Mouse (Mus musculus): Measurements from ENCODE around the gene Phb.

Gene Phb

GRCm38 (mm10) chr11:95712563-95713224, 45.9 kb downstream of the Phb start, which contains the start of gene Zfp652:
Gene Zfp652 (plus strand): TSS chr11:95712673.
- DNase-seq: peak; percentile 95

GRCm38 (mm10) chr11:95713225-95713810, 46.6 kb downstream of the Phb start:
- peak; percentile 78 for DNase-seq

GRCm38 (mm10) chr11:95713811-95714241, 47.1 kb downstream of the Phb start:
- DNase-seq: peak; percentile 23

GRCm38 (mm10) chr11:95714411-95714810, 47.7 kb downstream of the Phb start:
- no peak for DNase-seq

- no peak for DNase-seq
Measured at GRCm38 (mm10) chr11:95716136-95716535, 49.4 kb downstream of the Phb start.

- DNase-seq: no peak
Measured at GRCm38 (mm10) chr11:95719356-95719755, 52.6 kb downstream of the Phb start.

GRCm38 (mm10) chr11:95723287-95723686, 56.5 kb downstream of the Phb start, which contains the start of gene B130006D01Rik:
Gene B130006D01Rik (plus strand): TSS chr11:95723587.
- no peak for DNase-seq

- no peak for DNase-seq
Measured at GRCm38 (mm10) chr11:95724466-95724865, 57.7 kb downstream of the Phb start.

GRCm38 (mm10) chr11:95726156-95726555, 59.4 kb downstream of the Phb start:
- DNase-seq: no peak

- no peak for DNase-seq
Measured at GRCm38 (mm10) chr11:95727947-95728346, 61.2 kb downstream of the Phb start.

- no peak for DNase-seq
Measured at GRCm38 (mm10) chr11:95728916-95729907, 62.5 kb downstream of the Phb start.
